In genomic region chr1:178770626-178771362, GRCm38 (mm10) we compare ENCODE assay signal across 16 mouse cellular contexts.
DNase-seq lines count a peak whose midpoint lies in the region; ATAC-seq and TF ChIP-seq lines count a peak whose summit lies in the region.
"Had no signal": no experiment of that assay in that cellular context is flagged by ENCODE, and none has a peak within 500 bp of the region (broad histone marks: within the 10 kb centered on the region; RNA-seq: fewer than 3 reads in every experiment).

No protein-coding gene starts in this region.

- H3K9me3 ChIP-seq in heart, embryonic 13.5 days: no peaks in the 10 kb centered on the region
- H3K9me3 ChIP-seq in midbrain, postnatal 0 days (ENCODE audit: low read length): no peaks in the 10 kb centered on the region
- H3K9me3 ChIP-seq in midbrain, embryonic 13.5 days: no peaks in the 10 kb centered on the region
- no peaks in the 10 kb centered on the region for H3K9me3 ChIP-seq in limb, embryonic 13.5 days

- peaks cover 37% of the 10 kb centered on the region for H3K4me1 ChIP-seq in heart, embryonic 13.5 days
- H3K4me1 ChIP-seq in midbrain, postnatal 0 days (ENCODE audit: insufficient read depth, low read length): no peaks in the 10 kb centered on the region
- no peaks in the 10 kb centered on the region for H3K4me1 ChIP-seq in midbrain, embryonic 13.5 days (replicated peaks)
- no peaks in the 10 kb centered on the region for H3K4me1 ChIP-seq in limb, embryonic 13.5 days

- no peak overlapping the region for H3K9ac ChIP-seq in heart, embryonic 13.5 days
- H3K9ac ChIP-seq in midbrain, postnatal 0 days (replicated peaks; ENCODE audit: low read length, poor library complexity, severe bottlenecking): no peak overlapping the region
- H3K9ac ChIP-seq in midbrain, embryonic 13.5 days (replicated peaks): no peak overlapping the region
- H3K9ac ChIP-seq in limb, embryonic 13.5 days: no peak overlapping the region

- H3K27me3 ChIP-seq in heart, embryonic 13.5 days (replicated peaks): no peaks in the 10 kb centered on the region
- H3K27me3 ChIP-seq in midbrain, postnatal 0 days (ENCODE audit: insufficient read depth, low read length): no peaks in the 10 kb centered on the region
- no peaks in the 10 kb centered on the region for H3K27me3 ChIP-seq in midbrain, embryonic 13.5 days
- no peaks in the 10 kb centered on the region for H3K27me3 ChIP-seq in limb, embryonic 13.5 days

- no peak for ATAC-seq in heart, embryonic 13.5 days (ENCODE audit: extremely low read depth, insufficient number of reproducible peaks, low FRiP score, low TSS enrichment)
- ATAC-seq in midbrain, postnatal 0 days (ENCODE audit: low FRiP score): no peak
- ATAC-seq in midbrain, embryonic 13.5 days: no peak; the same call in 1 of the 2 replicates
- peak; percentile 40; the same call in 1 of the 2 replicates for ATAC-seq in limb, embryonic 13.5 days (ENCODE audit: low FRiP score, low read depth)
- ATAC-seq in activated CD4-positive, CD25-positive, alpha-beta regulatory T cell, adult 4 months: no peak

- 54% methylated on average over 6 of the region's 7 CpGs for WGBS in heart, embryonic 13.5 days
- 62% methylated on average over 6 of the region's 7 CpGs for WGBS in midbrain, postnatal 0 days
- 64% methylated on average over 6 of the region's 7 CpGs for WGBS in midbrain, embryonic 13.5 days
- WGBS in limb, embryonic 13.5 days: 63% methylated on average over 6 of the region's 7 CpGs

- DNase-seq in embryo, embryonic 10.5 days (ENCODE audit: low spot score): peak; percentile 17
- no peak for DNase-seq in embryo, embryonic 10 days (ENCODE audit: low spot score)
- no peak for DNase-seq in heart, adult 8-10 months (ENCODE audit: low spot score)
- DNase-seq in midbrain, postnatal 0 days (ENCODE audit: low spot score): peak; percentile 42
- DNase-seq: adrenal gland, postnatal 14 days; cerebellum, adult 9-10 months; gastrocnemius, postnatal 36 days; kidney, adult 9 months; kidney, postnatal 4 days; lung, adult 18-20 months; right cerebral cortex, adult 18-20 months had no signal

- no peak for TF ChIP-seq CTCF in midbrain, postnatal 0 days (IDR thresholded peaks at IDR 0.05)

- 0 out of 2 replicates have a peak overlapping the region, but pooled peaks have one; percentile 16 for H3K27ac ChIP-seq in heart, embryonic 13.5 days (replicated peaks)
- H3K27ac ChIP-seq in midbrain, postnatal 0 days (ENCODE audit: low read depth, low read length): no peak overlapping the region
- no peak overlapping the region for H3K27ac ChIP-seq in midbrain, embryonic 13.5 days
- H3K27ac ChIP-seq in limb, embryonic 13.5 days: no peak overlapping the region

- no peak overlapping the region for H3K4me2 ChIP-seq in heart, embryonic 13.5 days
- H3K4me2 ChIP-seq in midbrain, postnatal 0 days (ENCODE audit: low read depth, low read length, poor library complexity, severe bottlenecking): no peak overlapping the region
- H3K4me2 ChIP-seq in midbrain, embryonic 13.5 days (replicated peaks): no peak overlapping the region
- H3K4me2 ChIP-seq in limb, embryonic 13.5 days (replicated peaks): no peak overlapping the region

- no peaks in the 10 kb centered on the region; the same call in 1 of the 2 replicates for H3K36me3 ChIP-seq in heart, embryonic 13.5 days
- no peaks in the 10 kb centered on the region for H3K36me3 ChIP-seq in midbrain, postnatal 0 days (ENCODE audit: insufficient read depth, low read length)
- no peaks in the 10 kb centered on the region for H3K36me3 ChIP-seq in midbrain, embryonic 13.5 days
- no peaks in the 10 kb centered on the region; the same call in 1 of the 2 replicates for H3K36me3 ChIP-seq in limb, embryonic 13.5 days

- no peak overlapping the region for H3K4me3 ChIP-seq in heart, embryonic 13.5 days
- H3K4me3 ChIP-seq in midbrain, postnatal 0 days (ENCODE audit: low read depth, low read length): no peak overlapping the region
- no peak overlapping the region for H3K4me3 ChIP-seq in midbrain, embryonic 13.5 days (replicated peaks)
- H3K4me3 ChIP-seq in limb, embryonic 13.5 days: no peak overlapping the region
- H3K4me3 ChIP-seq: erythroblast, embryonic 14.5 days had no signal

Comparison
In these comparisons a context has a peak if more than half of its experiments do, and no peak if none do; other contexts are left out.
1. DNase-seq: peak in embryo, embryonic 10.5 days (single experiment) and midbrain, postnatal 0 days (single experiment); none in embryo, embryonic 10 days (single experiment) and heart, adult 8-10 months (single experiment).